Mouse (Mus musculus) erythroblast, adult 5-6 weeks (primary cell): ENCODE results near the gene Gfpt1. TPM values are rescaled to one million over a fixed set of nuclear protein-coding genes. Genes with fewer than 3 reads are reported as not detected.
"Not testable (repeated sequence)": the region's sequence is repeated elsewhere in the genome, so short reads cannot be mapped to it uniquely, and the experiment has no call there.

Experiments
- ATAC-seq: replicated peaks from 2 replicates; pipeline ENCODE4 v1.8.0; 2016; ENCODE audit warnings: moderate number of reproducible peaks, mild to moderate bottlenecking, moderate TSS enrichment, inconsistent platforms; ENCODE audit not compliant: poor library complexity, low FRiP score, severe bottlenecking
- total RNA-seq, 2 experiments: library from RNA; stranded (forward) in 1 of 2; stranded (reverse) in 1 of 2; fragments of 150-400 nt in 1 of 2; fragments of 200-764, 138-1000 nt in 1 of 2; gene quantifications; 2 replicates each; pipeline versions ENCODE4 v1.2.3 to v1.2.4; 2015 to 2017; ENCODE audit warnings: low replicate concordance in 2 of 2

Gfpt1 gene
- total RNA-seq, 2 experiments from 2014 or later: 5.9 to 7.9 TPM

GRCm38 (mm10) chr6:87093631-87094030, 51.0 kb downstream of the Gfpt1 start:
- ATAC-seq: not testable (repeated sequence)

- no peak for ATAC-seq
Observed at GRCm38 (mm10) chr6:87099261-87099660, 56.6 kb downstream of the Gfpt1 start.

- no peak for ATAC-seq
Observed at GRCm38 (mm10) chr6:87099671-87100296, 57.1 kb downstream of the Gfpt1 start.

- ATAC-seq: no peak
Observed at GRCm38 (mm10) chr6:87100297-87101020, 57.8 kb downstream of the Gfpt1 start.

- ATAC-seq: peak; percentile 83
Observed at GRCm38 (mm10) chr6:87101281-87101954, 58.8 kb downstream of the Gfpt1 start.

- 0 out of 2 replicates have a peak, but pooled peaks have one; percentile 15 for ATAC-seq
Observed at GRCm38 (mm10) chr6:87101955-87102353, 59.3 kb downstream of the Gfpt1 start.

GRCm38 (mm10) chr6:87102421-87102911, 59.8 kb downstream of the Gfpt1 start:
- ATAC-seq: no peak

- no peak for ATAC-seq
Observed at GRCm38 (mm10) chr6:87103314-87103713, 60.7 kb downstream of the Gfpt1 start.

GRCm38 (mm10) chr6:87104123-87104796, 61.6 kb downstream of the Gfpt1 start, which contains the start of gene D6Ertd527e:
Gene D6Ertd527e (plus strand): TSS chr6:87104746.
- ATAC-seq: no peak

- no peak for ATAC-seq
Observed at GRCm38 (mm10) chr6:87111493-87111892, 68.8 kb downstream of the Gfpt1 start.

GRCm38 (mm10) chr6:87112125-87112524, 69.5 kb downstream of the Gfpt1 start:
- no peak for ATAC-seq

- ATAC-seq: no peak
Observed at GRCm38 (mm10) chr6:87115981-87116380, 73.3 kb downstream of the Gfpt1 start.

GRCm38 (mm10) chr6:87116596-87116995, 74.0 kb downstream of the Gfpt1 start:
- no peak for ATAC-seq

GRCm38 (mm10) chr6:87119066-87119837, 76.6 kb downstream of the Gfpt1 start:
- ATAC-seq: no peak

GRCm38 (mm10) chr6:87119975-87120374, 77.3 kb downstream of the Gfpt1 start:
- ATAC-seq: no peak

- no peak for ATAC-seq
Observed at GRCm38 (mm10) chr6:87120661-87121060, 78.0 kb downstream of the Gfpt1 start.

- ATAC-seq: no peak
Observed at GRCm38 (mm10) chr6:87121961-87122360, 79.3 kb downstream of the Gfpt1 start.

- no peak for ATAC-seq
Observed at GRCm38 (mm10) chr6:87123406-87123805, 80.8 kb downstream of the Gfpt1 start.

GRCm38 (mm10) chr6:87123973-87124372, 81.3 kb downstream of the Gfpt1 start:
- no peak for ATAC-seq
